Mouse (Mus musculus): ENCODE measurements around the gene Macrod2. TPM values are rescaled to one million over a fixed set of nuclear protein-coding genes. Genes with fewer than 3 reads are reported as not detected.

Macrod2 gene
- polyA plus RNA-seq, 1 experiment from 2014 or later = 31.9 TPM

DNA sequence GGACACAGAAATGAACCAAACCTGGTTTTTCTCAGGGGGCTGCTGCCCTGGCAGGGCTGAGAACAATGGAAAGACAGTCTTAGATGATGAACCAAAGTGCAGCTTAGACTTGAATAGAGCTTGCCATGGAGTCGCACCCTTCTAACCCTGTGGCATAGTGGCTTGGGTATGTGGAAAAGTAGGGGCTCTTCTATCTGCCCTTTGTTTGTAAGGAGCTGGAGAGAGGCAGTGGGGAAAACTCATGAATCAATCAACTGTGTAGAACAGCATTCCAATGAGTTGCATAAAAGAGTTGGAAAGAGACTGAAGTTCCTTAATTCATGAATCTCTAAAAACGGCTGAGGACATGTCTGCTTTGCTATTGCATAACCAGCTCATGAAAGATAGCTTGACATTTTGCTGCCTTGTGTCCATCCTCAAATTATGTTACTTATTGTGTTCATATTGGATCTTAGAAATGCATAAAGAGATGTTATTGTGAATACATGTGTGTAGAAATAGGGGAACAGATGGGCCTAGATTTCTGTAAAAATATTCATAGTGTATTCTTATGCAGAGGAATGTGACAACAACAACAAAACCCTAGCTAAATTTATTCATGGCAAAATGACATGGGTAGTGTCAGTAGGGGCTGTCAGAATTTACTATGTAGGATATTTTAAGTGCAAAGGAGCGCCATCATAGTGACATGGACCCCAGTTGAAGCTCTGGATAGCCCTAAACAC is 197.6 kb downstream of the Macrod2 start:
- DNase-seq (ENCODE audit: low spot score) (no peak), ATAC-seq (ENCODE audit: low FRiP score, low TSS enrichment) (no peak)
- 65% methylated on average over 3 of the region's 3 CpGs for WGBS
- no peak overlapping the region for H3K4me3 ChIP-seq (ENCODE audit: low read depth, low read length)
- TF ChIP-seq CTCF (IDR thresholded peaks at IDR 0.05; ENCODE audit: low read depth) (no peak), EP300 (optimal IDR thresholded peaks at IDR 0.05) (no peak)
- no peaks in the 10 kb centered on the region for H3K36me3 ChIP-seq (ENCODE audit: control insufficient read depth, insufficient read depth, low read length)
- no peak overlapping the region for H3K4me2 ChIP-seq (replicated peaks; ENCODE audit: low read depth)
- no peaks in the 10 kb centered on the region for H3K4me1 ChIP-seq (replicated peaks; ENCODE audit: control insufficient read depth, insufficient read depth)
- H3K27ac ChIP-seq (replicated peaks) = no peak overlapping the region
- H3K9me3 ChIP-seq (ENCODE audit: control insufficient read depth, low read length) = no peaks in the 10 kb centered on the region
- no peaks in the 10 kb centered on the region for H3K27me3 ChIP-seq (ENCODE audit: control insufficient read depth, insufficient read depth, low read length)
- H3K9ac ChIP-seq (ENCODE audit: low read length) = no peak overlapping the region

GRCm38 (mm10) chr2:140596906-140597305 is 201.8 kb downstream of the Macrod2 start:
- 90% methylated on average over 2 of the region's 2 CpGs for WGBS
- H3K4me1 ChIP-seq (replicated peaks; ENCODE audit: control insufficient read depth, insufficient read depth) = no peaks in the 10 kb centered on the region
- DNase-seq (ENCODE audit: low spot score) (no peak), ATAC-seq (ENCODE audit: low FRiP score, low TSS enrichment) (no peak)
- no peak overlapping the region for H3K9ac ChIP-seq (ENCODE audit: low read length)
- H3K27me3 ChIP-seq (ENCODE audit: control insufficient read depth, insufficient read depth, low read length) = no peaks in the 10 kb centered on the region
- TF ChIP-seq CTCF (IDR thresholded peaks at IDR 0.05; ENCODE audit: low read depth) = no peak
- TF ChIP-seq EP300 (optimal IDR thresholded peaks at IDR 0.05) = no peak
- no peaks in the 10 kb centered on the region for H3K36me3 ChIP-seq (ENCODE audit: control insufficient read depth, insufficient read depth, low read length)
- no peak overlapping the region for H3K4me2 ChIP-seq (replicated peaks; ENCODE audit: low read depth)
- H3K4me3 ChIP-seq (ENCODE audit: low read depth, low read length) = no peak overlapping the region
- H3K27ac ChIP-seq (replicated peaks) = no peak overlapping the region
- no peaks in the 10 kb centered on the region for H3K9me3 ChIP-seq (ENCODE audit: control insufficient read depth, low read length)

- 80% methylated on average over 2 of the region's 2 CpGs for WGBS
- no peak overlapping the region for H3K9ac ChIP-seq (ENCODE audit: low read length)
- H3K4me2 ChIP-seq (replicated peaks; ENCODE audit: low read depth) = no peak overlapping the region
- no peak overlapping the region for H3K4me3 ChIP-seq (ENCODE audit: low read depth, low read length)
- no peaks in the 10 kb centered on the region for H3K27me3 ChIP-seq (ENCODE audit: control insufficient read depth, insufficient read depth, low read length)
- no peaks in the 10 kb centered on the region for H3K4me1 ChIP-seq (replicated peaks; ENCODE audit: control insufficient read depth, insufficient read depth)
- ATAC-seq (ENCODE audit: low FRiP score, low TSS enrichment) (no peak), DNase-seq (ENCODE audit: low spot score) (no peak)
- TF ChIP-seq CTCF (IDR thresholded peaks at IDR 0.05; ENCODE audit: low read depth) (no peak), EP300 (optimal IDR thresholded peaks at IDR 0.05) (no peak)
- no peaks in the 10 kb centered on the region for H3K9me3 ChIP-seq (ENCODE audit: control insufficient read depth, low read length)
- no peaks in the 10 kb centered on the region for H3K36me3 ChIP-seq (ENCODE audit: control insufficient read depth, insufficient read depth, low read length)
- H3K27ac ChIP-seq (replicated peaks) = no peak overlapping the region
Measured at GRCm38 (mm10) chr2:140615451-140615850, 220.3 kb downstream of the Macrod2 start.

- Histone ChIP-seq H3K36me3 (ENCODE audit: control insufficient read depth, insufficient read depth, low read length) (no peaks in the 10 kb centered on the region), H3K27ac (replicated peaks) (no peak overlapping the region), H3K4me3 (ENCODE audit: low read depth, low read length) (no peak overlapping the region), H3K4me2 (replicated peaks; ENCODE audit: low read depth) (no peak overlapping the region), H3K9me3 (ENCODE audit: control insufficient read depth, low read length) (no peaks in the 10 kb centered on the region), H3K4me1 (replicated peaks; ENCODE audit: control insufficient read depth, insufficient read depth) (no peaks in the 10 kb centered on the region), H3K9ac (ENCODE audit: low read length) (no peak overlapping the region), H3K27me3 (ENCODE audit: control insufficient read depth, insufficient read depth, low read length) (no peaks in the 10 kb centered on the region)
- TF ChIP-seq CTCF (IDR thresholded peaks at IDR 0.05; ENCODE audit: low read depth) (no peak), EP300 (optimal IDR thresholded peaks at IDR 0.05) (no peak)
- WGBS = 62% methylated on average over 2 of the region's 2 CpGs
- no peak for DNase-seq (ENCODE audit: low spot score)
- no peak for ATAC-seq (ENCODE audit: low FRiP score, low TSS enrichment)
Measured at GRCm38 (mm10) chr2:140621730-140622337, 226.7 kb downstream of the Macrod2 start.

DNA sequence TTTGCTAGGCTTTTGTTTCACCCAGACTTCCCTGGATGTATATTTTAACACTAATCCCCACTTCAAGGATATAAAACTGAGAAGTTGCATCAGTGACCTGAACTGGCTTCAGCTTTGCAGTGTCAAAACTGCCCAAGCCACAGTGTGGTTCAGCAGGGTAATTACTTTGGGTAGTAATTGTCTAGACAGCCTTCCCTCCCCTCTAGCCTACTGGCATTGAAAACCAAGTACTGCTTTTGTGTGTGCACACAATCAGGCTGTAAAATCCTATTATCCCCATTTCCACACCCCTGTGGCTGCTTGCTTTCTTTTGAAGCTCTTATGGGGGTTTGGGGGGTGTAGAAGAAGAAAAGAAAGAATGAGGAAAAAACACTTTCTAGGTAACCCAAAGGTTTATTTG is 258.4 kb downstream of the Macrod2 start:
- H3K27me3 ChIP-seq (ENCODE audit: control insufficient read depth, insufficient read depth, low read length) = no peaks in the 10 kb centered on the region

DNA sequence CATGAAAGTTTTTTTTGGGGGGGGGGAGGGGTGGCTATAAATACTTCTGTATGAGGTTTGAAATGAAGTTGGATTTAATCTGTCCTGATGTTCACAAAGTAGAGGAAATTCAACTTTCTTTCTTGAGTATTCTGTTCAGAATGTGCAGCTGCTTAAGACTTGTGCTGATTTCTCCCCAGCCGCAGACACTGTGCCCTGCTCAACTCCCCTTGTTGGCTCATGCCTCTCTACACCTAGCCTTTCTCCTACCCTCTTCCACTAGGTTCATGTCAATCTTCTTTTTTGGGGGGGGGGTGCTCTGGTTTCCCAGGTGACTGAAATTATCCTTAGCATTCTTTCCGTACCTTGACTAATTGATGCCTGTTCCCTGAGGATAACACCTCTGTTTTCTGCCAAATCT is 258.9 kb downstream of the Macrod2 start:
- no peak for ATAC-seq (ENCODE audit: low FRiP score, low TSS enrichment)
- Histone ChIP-seq H3K27ac (replicated peaks) (no peak overlapping the region), H3K9me3 (ENCODE audit: control insufficient read depth, low read length) (no peaks in the 10 kb centered on the region), H3K4me3 (ENCODE audit: low read depth, low read length) (no peak overlapping the region), H3K4me2 (replicated peaks; ENCODE audit: low read depth) (no peak overlapping the region), H3K9ac (ENCODE audit: low read length) (no peak overlapping the region), H3K4me1 (replicated peaks; ENCODE audit: control insufficient read depth, insufficient read depth) (no peaks in the 10 kb centered on the region), H3K27me3 (ENCODE audit: control insufficient read depth, insufficient read depth, low read length) (no peaks in the 10 kb centered on the region), H3K36me3 (ENCODE audit: control insufficient read depth, insufficient read depth, low read length) (no peaks in the 10 kb centered on the region)
- TF ChIP-seq EP300 (optimal IDR thresholded peaks at IDR 0.05) = no peak
- TF ChIP-seq CTCF (IDR thresholded peaks at IDR 0.05; ENCODE audit: low read depth) = no peak
- WGBS = 73% methylated on average over 2 of the region's 2 CpGs
- no peak for DNase-seq (ENCODE audit: low spot score)

More for the DNA sequence above, 258.4 kb downstream of the Macrod2 start:
- no peak for ATAC-seq (ENCODE audit: low FRiP score, low TSS enrichment)
- Histone ChIP-seq H3K9me3 (ENCODE audit: control insufficient read depth, low read length) (no peaks in the 10 kb centered on the region), H3K36me3 (ENCODE audit: control insufficient read depth, insufficient read depth, low read length) (no peaks in the 10 kb centered on the region), H3K4me1 (replicated peaks; ENCODE audit: control insufficient read depth, insufficient read depth) (no peaks in the 10 kb centered on the region), H3K4me2 (replicated peaks; ENCODE audit: low read depth) (no peak overlapping the region), H3K4me3 (ENCODE audit: low read depth, low read length) (no peak overlapping the region), H3K27ac (replicated peaks) (no peak overlapping the region), H3K9ac (ENCODE audit: low read length) (no peak overlapping the region)
- TF ChIP-seq EP300 (optimal IDR thresholded peaks at IDR 0.05) (no peak), CTCF (IDR thresholded peaks at IDR 0.05; ENCODE audit: low read depth) (no peak)
- no peak for DNase-seq (ENCODE audit: low spot score)

Measured in stomach, postnatal 0 days (tissue).